Mouse (Mus musculus) adrenal gland, adult 2 months (tissue): ENCODE measurements around the gene Rims4. TPM values are rescaled to one million over a fixed set of nuclear protein-coding genes. Genes with fewer than 3 reads are reported as not detected.

Experiments used
- DNase-seq: peaks from one replicate; pipeline ENCODE4 v3.0.0; 2021
- polyA plus RNA-seq: library from polyadenylated mRNA; depleted of rRNA; stranded (reverse); fragments of >200 nt; gene quantifications from 2 replicates; pipeline ENCODE4 v1.2.3, GENCODE M21; 2012; rRNA removed
- total RNA-seq, 2 experiments: library from RNA; stranded (reverse); gene quantifications; 2 replicates each; pipeline ENCODE4 v1.2.3; 2021

Gene Rims4
- total and polyA plus RNA-seq, 3 experiments = 60.2 to 154 (median 89.5) TPM

- DNase-seq = no peak
These were observed 52.4 kb downstream of the Rims4 start for GRCm38 (mm10) chr2:163866061-163866460.

- DNase-seq = no peak
These were observed 53.2 kb downstream of the Rims4 start for GRCm38 (mm10) chr2:163865311-163865710.

- peak; percentile 66 for DNase-seq
These were observed 60.1 kb downstream of the Rims4 start for GRCm38 (mm10) chr2:163858254-163858947.

GRCm38 (mm10) chr2:163857233-163857632 lies 61.2 kb downstream of the Rims4 start:
- DNase-seq = no peak

- no peak for DNase-seq
These were observed 65.0 kb downstream of the Rims4 start, which contains the start of gene Kcnk15 for GRCm38 (mm10) chr2:163853461-163853901. Gene Kcnk15 (plus strand): TSS chr2:163853651.

GRCm38 (mm10) chr2:163842043-163842442 lies 76.4 kb downstream of the Rims4 start:
- no peak for DNase-seq

GRCm38 (mm10) chr2:163839519-163839918 lies 79.0 kb downstream of the Rims4 start:
- peak; percentile 81 for DNase-seq

- DNase-seq = peak; percentile 81
These were observed 80.4 kb downstream of the Rims4 start for GRCm38 (mm10) chr2:163838043-163838442.

- no peak for DNase-seq
These were observed 87.3 kb downstream of the Rims4 start for GRCm38 (mm10) chr2:163831163-163831562.

- DNase-seq = no peak
These were observed 92.0 kb downstream of the Rims4 start for GRCm38 (mm10) chr2:163826494-163826893.

GRCm38 (mm10) chr2:163825861-163826260 lies 92.6 kb downstream of the Rims4 start:
- peak; percentile 47 for DNase-seq

GRCm38 (mm10) chr2:163823771-163824170 lies 94.7 kb downstream of the Rims4 start:
- peak; percentile 28 for DNase-seq

GRCm38 (mm10) chr2:163823248-163823647 lies 95.2 kb downstream of the Rims4 start:
- DNase-seq = peak; percentile 41

- peak; percentile 87 for DNase-seq
These were observed 97.9 kb downstream of the Rims4 start, which contains the start of gene Ccn5 for GRCm38 (mm10) chr2:163820607-163821006. Gene Ccn5 (plus strand): TSS chr2:163820861.

- peak; percentile 63 for DNase-seq
These were observed 103.6 kb downstream of the Rims4 start for GRCm38 (mm10) chr2:163814739-163815465.

- no peak for DNase-seq
These were observed 105.4 kb downstream of the Rims4 start for GRCm38 (mm10) chr2:163813077-163813476.

Other genes starting within 250 kb of the Rims4 start
- gene Ada, start 168.4 kb downstream of the Rims4 start, total RNA-seq = 1 to 10 TPM; 4.1 to 5.5 TPM
- gene Ada, start 168.4 kb downstream of the Rims4 start, polyA plus RNA-seq = 0.65 and 0.69 TPM in 2 replicates
- gene Ccn5, start 97.8 kb downstream of the Rims4 start, total RNA-seq = 1 to 10 TPM in 1 of 2 experiments, under 1 TPM in 1; 0.20 to 1.8 TPM
- gene Ccn5, start 97.8 kb downstream of the Rims4 start, polyA plus RNA-seq = 1.2 and 1.9 TPM in 2 replicates
- gene Kcnk15, start 65.0 kb downstream of the Rims4 start, total RNA-seq = not detected
- 0.19 TPM in 1 of 2 replicates, not detected in the other for gene Kcnk15, start 65.0 kb downstream of the Rims4 start, polyA plus RNA-seq
- 100 to 1,000 TPM; 260 to 298 TPM for gene Ywhab, start 76.3 kb upstream of the Rims4 start, total RNA-seq
- 66.5 and 75.4 TPM in 2 replicates for gene Ywhab, start 76.3 kb upstream of the Rims4 start, polyA plus RNA-seq
- 1 to 10 TPM; 1.4 to 2.6 TPM for gene Pabpc1l, start 106.8 kb upstream of the Rims4 start, total RNA-seq
- 0.36 and 1.1 TPM in 2 replicates for gene Pabpc1l, start 106.8 kb upstream of the Rims4 start, polyA plus RNA-seq
- 10 to 100 TPM; 25.9 to 29.5 TPM for gene Stk4, start 151.6 kb upstream of the Rims4 start, total RNA-seq
- 5.5 and 6.4 TPM in 2 replicates for gene Stk4, start 151.6 kb upstream of the Rims4 start, polyA plus RNA-seq
- gene Tomm34, start 152.5 kb upstream of the Rims4 start, total RNA-seq = 10 to 100 TPM; 35.1 to 59.8 TPM
- 66.0 and 72.2 TPM in 2 replicates for gene Tomm34, start 152.5 kb upstream of the Rims4 start, polyA plus RNA-seq